Mouse (Mus musculus): ENCODE measurements around the gene Zc3h8. TPM values are rescaled to one million over a fixed set of nuclear protein-coding genes. Genes with fewer than 3 reads are reported as not detected.

Gene Zc3h8
- 11.3 TPM for polyA plus RNA-seq (2014; fragmentation: Illumina TruSeq; extraction: RNeasy Lipid Tissue Mini Kit (QIAGEN cat#74804); ENCODE audit: low read depth, low replicate concordance)

DNA sequence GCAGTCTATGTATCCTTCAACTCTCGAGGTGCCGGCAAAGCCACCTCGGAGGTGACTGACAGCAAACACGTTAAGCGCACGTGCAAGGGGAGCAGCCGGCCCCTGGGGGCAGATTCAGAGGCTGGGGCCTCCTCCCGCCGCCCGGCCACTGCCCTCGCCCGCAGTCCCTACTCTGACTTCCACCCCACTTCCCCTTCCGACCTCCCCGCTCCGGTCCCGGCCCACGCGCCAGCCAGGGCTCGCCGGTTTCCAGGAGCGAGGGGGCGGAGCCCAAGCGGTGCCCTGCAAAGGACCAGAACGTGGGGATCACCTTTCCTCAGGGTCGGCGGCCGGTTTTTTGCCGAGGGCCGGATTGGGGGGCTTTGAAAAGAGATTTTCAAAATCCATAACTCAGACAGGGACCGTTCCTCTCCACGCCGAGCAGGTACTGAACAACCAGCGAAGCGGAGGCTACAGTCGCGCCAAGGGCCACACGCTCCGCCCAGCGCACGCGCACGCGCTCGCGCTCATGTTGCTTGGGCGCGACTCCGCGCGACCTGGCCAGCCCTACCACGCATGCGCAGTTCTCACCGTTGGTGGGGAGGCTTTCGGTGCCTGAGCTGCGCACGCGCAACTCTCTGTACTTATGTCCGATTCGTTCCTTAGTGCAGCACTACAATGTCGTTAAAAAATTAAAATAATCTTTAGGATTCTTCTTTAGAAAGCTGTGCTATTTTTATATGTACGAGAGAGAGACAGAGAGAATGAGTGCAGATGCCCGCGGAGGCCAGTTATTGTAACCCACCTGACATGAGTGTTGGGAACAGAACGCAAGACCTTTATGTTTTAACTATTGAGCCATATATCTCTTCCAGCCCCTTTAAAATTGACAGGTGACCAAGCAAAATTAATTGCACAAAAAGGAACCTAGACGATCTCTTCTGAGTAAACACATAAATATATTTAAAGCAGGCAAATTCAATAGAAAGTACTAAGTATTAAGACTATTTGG, at the start of gene Zc3h8:
Zc3h8 (minus strand) TSS at position 540 of the 991 bp plus-strand sequence.

DNA sequence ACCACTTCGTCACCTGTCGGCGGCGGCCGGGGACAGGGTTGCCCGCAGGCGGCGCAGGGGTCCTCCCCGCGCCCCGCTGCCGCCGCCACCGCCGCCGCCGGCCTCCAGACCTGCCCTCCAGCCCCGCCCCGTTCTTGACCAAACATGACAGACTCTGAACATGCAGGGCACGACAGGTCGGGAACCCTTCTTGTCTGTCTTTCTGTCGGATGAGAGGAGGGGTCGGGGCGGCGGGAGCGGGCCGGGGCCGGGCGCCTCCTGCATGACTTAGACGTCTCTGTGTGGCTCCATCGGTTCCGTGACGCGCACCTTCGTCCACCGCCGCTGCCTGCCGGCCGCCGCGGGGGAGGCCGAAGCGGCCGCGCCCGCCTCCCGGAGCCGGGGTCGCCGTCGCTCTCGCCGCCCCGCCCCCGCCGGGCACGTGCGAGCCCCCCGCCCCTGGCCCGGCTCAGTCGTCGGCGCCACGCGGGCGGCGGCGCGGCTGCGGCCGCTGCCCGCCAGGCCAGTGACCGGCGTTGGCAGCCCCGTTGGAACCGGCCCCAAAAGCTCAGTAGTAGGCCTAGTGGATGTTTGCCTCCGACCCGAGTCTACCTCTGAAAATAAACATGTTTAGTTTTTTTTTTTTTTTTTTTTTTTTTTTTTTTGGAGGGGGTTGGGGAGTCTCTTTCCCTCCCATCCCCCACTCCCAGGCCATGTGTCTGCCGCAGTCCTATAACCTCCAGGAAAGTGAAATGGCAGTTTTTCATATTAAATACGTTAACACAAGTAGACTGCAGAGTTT, 24.0 kb upstream of the Zc3h8 start, which contains the start of gene Gm10762:
Gm10762 (minus strand) TSS at position 65 of the 781 bp plus-strand sequence.

DNA sequence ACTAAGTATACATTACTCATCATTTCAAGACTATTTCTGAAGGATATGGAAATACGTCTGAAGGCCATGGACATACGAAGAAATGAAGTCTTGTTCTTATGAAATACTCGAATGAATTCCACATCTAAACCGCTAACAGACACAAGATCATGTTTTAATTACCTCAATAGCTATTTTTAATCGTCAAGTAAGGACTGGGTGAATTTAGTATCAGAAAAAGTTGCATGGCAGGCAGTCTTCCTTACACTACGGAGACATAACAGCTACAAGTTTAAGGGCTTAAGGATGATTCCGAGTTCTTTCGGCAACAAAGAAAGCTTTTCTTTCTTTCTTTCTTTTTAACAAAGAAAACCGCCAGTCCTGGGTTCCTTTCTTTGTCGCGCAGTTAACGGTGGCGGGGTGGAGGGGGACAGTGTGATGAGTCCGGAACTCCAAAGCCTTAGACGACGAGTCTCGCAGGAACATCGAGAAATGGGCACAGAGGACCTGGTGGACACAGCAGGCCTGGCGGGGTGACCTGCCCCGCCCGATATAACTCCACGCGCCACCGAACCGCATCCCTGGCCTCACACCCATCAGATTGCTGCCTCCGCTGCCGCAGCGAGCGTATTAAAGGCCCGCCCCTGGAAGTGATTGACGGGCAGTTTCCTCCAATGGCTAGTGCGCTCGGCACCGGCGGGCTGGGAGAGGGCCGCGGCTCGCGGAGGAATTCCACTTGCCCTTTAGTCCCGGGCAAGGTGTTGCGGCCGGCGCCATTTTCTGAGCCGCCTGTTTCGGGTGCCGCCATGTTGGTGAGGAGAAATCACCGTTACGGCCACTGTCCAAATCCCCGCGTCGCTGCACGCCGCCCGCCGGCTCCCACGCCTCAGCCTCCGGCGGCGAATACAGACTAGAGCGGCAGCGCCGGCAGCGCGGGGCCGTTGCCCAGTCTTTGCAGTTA, 23.0 kb upstream of the Zc3h8 start, which contains the start of gene Zc3h6:
Zc3h6 (plus strand) TSS at position 762 of the 940 bp plus-strand sequence.

Other genes with a start within 250 kb of the Zc3h8 start
- 6.4 TPM for gene Mertk, start 245.1 kb downstream of the Zc3h8 start, polyA plus RNA-seq (2014; fragmentation: Illumina TruSeq; extraction: RNeasy Lipid Tissue Mini Kit (QIAGEN cat#74804); ENCODE audit: low read depth, low replicate concordance)
- gene Tmem87b, start 126.0 kb downstream of the Zc3h8 start, polyA plus RNA-seq (2014; fragmentation: Illumina TruSeq; extraction: RNeasy Lipid Tissue Mini Kit (QIAGEN cat#74804); ENCODE audit: low read depth, low replicate concordance) = 20.2 TPM
- 0.39 TPM for gene Fbln7, start 81.1 kb downstream of the Zc3h8 start, polyA plus RNA-seq (2014; fragmentation: Illumina TruSeq; extraction: RNeasy Lipid Tissue Mini Kit (QIAGEN cat#74804); ENCODE audit: low read depth, low replicate concordance)
- 2.3 TPM for gene Zc3h6, start 23.3 kb upstream of the Zc3h8 start, polyA plus RNA-seq (2014; fragmentation: Illumina TruSeq; extraction: RNeasy Lipid Tissue Mini Kit (QIAGEN cat#74804); ENCODE audit: low read depth, low replicate concordance)
- gene Gm10762, start 23.6 kb upstream of the Zc3h8 start, polyA plus RNA-seq (2014; fragmentation: Illumina TruSeq; extraction: RNeasy Lipid Tissue Mini Kit (QIAGEN cat#74804); ENCODE audit: low read depth, low replicate concordance) = 10.3 TPM
- not detected for gene Vinac1, start 104.1 kb upstream of the Zc3h8 start, polyA plus RNA-seq (2014; fragmentation: Illumina TruSeq; extraction: RNeasy Lipid Tissue Mini Kit (QIAGEN cat#74804); ENCODE audit: low read depth, low replicate concordance)
- 16.7 TPM for gene Ttl, start 121.9 kb upstream of the Zc3h8 start, polyA plus RNA-seq (2014; fragmentation: Illumina TruSeq; extraction: RNeasy Lipid Tissue Mini Kit (QIAGEN cat#74804); ENCODE audit: low read depth, low replicate concordance)
- 13.0 TPM for gene Polr1b, start 156.9 kb upstream of the Zc3h8 start, polyA plus RNA-seq (2014; fragmentation: Illumina TruSeq; extraction: RNeasy Lipid Tissue Mini Kit (QIAGEN cat#74804); ENCODE audit: low read depth, low replicate concordance)
- gene Chchd5, start 185.6 kb upstream of the Zc3h8 start, polyA plus RNA-seq (2014; fragmentation: Illumina TruSeq; extraction: RNeasy Lipid Tissue Mini Kit (QIAGEN cat#74804); ENCODE audit: low read depth, low replicate concordance) = 14.2 TPM

Data from heart, adult 10 weeks (tissue).